Mouse (Mus musculus) embryo, embryonic 11 days (tissue): ENCODE measurements around the gene Cdk9.

Experiments
- DNase-seq: peaks from one replicate; pipeline ENCODE4 v3.0.0-alpha.2; 2015

The Cdk9 gene

DNA sequence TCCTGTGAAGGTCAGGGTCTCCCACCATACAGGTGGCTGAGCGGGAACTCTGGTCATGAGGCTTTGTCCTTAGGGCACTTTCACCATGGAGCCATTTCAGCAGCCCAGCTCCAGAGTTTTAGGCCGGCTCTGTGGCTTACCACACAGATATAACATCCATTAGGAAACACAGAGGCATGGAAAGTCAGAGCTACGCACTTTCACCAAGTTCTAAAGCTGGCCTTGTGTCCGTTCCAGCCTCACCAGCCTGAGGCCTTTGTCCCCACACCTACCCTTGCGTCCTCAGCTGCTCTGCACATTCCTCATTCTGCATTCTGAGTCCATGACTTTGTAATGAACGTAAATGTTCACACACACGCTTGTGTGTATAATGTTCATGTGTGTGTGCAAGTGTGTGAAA is 7.9 kb downstream of the Cdk9 start:
- no peak for DNase-seq

DNA sequence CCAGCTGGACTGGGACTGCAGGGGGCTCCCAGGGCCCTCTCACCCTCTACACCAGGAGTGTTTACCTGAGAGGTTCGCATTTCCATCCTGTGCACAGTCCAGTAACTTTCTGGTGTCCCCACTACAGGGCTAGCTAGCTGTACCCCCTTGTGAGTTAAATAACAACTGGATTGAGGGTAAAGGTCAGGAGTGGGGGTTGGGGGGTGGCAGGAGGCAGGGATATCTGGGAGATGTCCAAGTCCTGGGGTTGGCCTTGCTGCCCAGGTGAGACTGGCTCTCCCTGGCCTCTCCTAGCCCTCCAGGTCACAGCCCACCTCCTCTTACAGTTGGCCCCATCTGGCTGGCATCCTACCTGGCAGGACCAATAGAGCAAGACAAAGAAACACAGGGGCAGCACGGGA is 8.9 kb downstream of the Cdk9 start, which contains the start of gene Fpgs:
Gene Fpgs (minus strand): TSS at position 125 of the 401 bp plus-strand sequence.
- DNase-seq: no peak

DNA sequence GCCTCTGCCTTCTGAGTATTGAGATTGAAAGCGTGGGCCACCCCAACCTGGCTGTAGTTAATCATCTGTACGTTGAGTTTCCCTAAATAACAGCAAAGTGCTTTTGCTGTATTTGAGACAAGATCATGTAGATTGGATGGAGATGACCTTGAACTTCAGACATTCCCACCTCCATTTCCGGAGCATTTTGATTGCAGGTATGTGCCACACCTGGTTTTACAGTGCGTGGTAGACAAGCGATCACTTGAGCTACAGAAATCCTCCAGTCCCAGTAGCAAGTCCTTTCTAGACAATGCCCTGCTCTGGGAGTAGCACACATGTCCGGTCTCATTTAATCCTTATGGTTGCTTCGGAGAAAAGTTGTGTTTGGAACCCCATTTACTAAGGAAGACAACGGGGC is 9.8 kb downstream of the Cdk9 start:
- no peak for DNase-seq

- DNase-seq: no peak
Measured at GRCm38 (mm10) chr2:32700966-32701743, 11.7 kb downstream of the Cdk9 start.

DNA sequence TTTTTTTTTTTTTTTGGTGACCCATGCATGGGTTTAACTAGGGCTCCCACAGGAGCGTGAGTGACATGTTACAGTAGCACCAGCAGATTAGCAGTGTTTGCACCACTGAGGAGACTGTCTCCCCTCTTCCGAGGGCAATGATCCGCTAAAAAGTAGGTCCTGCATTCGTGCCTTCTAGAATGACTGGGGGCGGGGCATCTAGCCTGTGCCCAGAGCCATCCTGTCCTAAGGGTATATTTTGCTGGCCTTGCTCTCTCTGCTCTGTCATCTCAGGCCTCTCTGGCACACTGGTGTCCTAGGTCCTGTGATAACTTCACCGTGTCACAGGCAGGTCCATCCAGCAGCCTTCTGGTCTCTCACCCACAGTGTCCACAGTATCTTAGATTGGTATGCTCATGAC is 13.2 kb downstream of the Cdk9 start:
- no peak for DNase-seq

DNA sequence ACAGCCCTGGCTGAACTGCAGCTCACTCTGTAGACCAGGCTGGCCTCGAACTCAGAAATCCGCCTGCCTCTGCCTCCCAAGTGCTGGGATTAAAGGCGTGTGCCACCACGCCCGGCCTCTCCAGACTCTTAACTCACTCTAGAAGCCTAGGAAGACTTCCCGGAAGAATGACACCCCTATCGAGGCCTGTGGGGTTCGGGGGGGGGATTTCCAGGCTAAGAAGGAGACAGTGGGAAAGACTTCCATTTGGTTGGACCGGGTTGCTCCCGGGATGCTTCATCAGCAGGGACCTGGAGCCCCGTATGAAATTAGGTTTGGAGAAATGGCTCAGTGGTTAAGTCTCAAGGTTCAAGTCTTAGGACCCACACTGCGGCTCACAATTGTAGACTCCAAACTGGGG is 18.2 kb downstream of the Cdk9 start:
- DNase-seq: no peak

- DNase-seq: peak; percentile 98
Measured at GRCm38 (mm10) chr2:32693823-32694411, 19.0 kb downstream of the Cdk9 start.

GRCm38 (mm10) chr2:32693282-32693681 is 19.6 kb downstream of the Cdk9 start:
- DNase-seq: no peak

GRCm38 (mm10) chr2:32692496-32692895 is 20.4 kb downstream of the Cdk9 start:
- no peak for DNase-seq

DNA sequence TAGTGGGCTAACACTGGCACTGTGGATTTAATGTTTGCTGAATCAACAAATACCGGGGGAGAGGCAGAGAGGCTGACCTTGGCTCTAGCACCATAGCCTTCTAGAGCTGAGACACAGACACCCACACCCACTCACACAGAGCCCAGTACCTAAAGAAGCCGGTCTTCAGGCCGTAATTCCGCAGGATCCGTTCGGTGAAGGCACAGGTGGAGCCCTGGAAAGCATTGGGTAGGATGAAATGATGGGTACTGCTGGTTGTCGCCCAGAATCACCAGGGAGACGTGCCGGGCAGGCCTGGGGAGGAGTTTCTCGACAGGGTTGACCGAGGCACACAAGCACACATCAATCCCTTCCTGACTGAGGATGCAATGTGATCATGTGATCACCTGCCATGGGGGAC is 21.8 kb downstream of the Cdk9 start:
- no peak for DNase-seq

DNA sequence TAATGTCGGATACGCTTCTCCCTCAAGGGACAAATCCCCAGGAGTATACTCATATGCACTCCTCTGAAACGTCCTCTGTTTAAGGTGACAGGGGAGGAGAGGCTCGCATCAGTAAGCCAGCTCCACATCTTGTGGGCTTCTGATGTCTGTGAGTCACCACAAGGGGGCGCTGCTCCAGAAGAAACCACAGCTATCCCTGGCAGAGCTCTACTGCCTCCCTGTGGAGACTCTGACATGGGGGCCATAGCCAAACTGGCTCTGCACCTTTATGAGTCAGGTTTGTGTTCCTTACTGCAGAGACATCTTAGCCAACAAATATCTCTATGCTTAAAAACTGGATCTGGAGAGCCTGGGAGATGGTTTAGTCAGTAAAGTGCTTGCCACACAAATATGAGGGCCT is 23.5 kb downstream of the Cdk9 start:
- peak; percentile 89 for DNase-seq

DNA sequence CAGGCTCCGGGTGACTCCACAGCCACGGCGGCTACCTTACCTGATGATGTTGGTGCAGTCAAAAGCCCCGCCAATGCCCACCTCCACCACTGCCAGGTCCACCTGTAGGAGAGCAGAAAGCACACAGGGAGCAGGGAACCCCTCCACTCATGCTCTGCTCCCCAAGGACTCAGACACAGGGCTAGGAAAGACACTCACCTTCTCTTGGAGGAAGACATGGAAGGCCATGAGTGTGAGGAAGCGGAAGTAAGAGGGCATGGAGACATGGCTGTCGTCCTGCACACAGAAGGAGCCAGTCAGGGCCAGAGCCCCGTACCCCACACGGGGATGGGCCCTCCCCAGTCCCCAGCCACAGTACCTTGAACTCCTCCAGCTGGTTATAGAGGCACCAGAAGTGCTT is 25.3 kb downstream of the Cdk9 start:
- no peak for DNase-seq

DNA sequence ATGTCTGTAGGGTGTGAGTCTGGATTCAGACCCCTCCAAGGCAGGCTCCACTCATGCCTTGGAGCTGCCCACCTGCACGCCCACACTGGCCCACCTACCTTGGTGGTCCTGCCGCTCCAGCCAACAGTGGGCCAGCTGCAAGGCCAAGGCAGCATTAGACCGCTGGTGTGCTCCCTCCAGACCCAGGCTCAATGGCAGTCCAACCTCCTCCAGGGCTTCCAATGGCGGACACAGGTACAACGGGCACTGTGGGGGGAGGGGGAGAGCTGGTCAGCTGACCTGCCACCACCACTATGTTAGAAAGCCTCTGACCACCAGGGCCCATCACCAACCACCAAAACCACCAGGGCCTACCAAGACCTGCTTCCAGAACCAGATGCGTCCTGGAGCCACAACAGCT is 26.2 kb downstream of the Cdk9 start:
- no peak for DNase-seq

GRCm38 (mm10) chr2:32685807-32686206 is 27.1 kb downstream of the Cdk9 start:
- no peak for DNase-seq

DNA sequence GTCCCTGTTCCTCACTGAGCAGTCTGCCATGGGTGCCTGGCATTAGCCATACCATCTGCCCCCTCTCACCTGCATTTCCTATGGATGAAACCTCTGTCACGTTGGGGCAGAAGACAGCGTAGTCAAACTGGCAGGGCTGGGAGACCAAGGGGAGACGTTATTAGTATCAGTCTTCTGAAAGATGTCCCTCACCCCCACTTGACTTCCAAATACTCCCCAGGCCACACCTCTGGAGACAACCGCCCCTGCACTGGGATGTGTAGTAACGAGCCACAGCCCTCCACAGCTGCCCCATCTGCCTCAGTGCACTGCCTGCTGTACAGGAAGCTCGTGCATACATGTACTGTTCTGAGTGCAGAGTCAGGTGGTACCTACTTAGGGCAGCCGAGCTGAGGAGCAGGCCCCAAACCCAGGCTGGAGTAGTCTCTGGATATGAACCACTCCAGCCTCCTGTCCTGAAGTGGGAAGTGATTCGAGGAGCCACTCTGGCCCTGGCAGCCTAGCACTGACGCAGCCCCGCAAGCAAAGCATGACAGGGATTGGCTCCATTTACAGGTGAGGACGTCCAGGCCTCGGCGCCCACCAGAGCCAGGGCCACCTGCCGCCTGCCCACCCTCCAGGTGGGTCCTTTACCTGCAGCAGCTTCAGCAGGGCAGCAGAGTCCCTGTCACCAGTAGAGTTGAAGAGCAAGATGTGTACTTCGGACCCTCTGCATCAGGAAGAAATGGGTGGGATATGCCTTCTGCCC is 28.0 kb downstream of the Cdk9 start:
- no peak for DNase-seq

- DNase-seq: no peak
Measured at GRCm38 (mm10) chr2:32683701-32684100, 29.2 kb downstream of the Cdk9 start.

GRCm38 (mm10) chr2:32682721-32683417 is 30.0 kb downstream of the Cdk9 start:
- no peak for DNase-seq

DNA sequence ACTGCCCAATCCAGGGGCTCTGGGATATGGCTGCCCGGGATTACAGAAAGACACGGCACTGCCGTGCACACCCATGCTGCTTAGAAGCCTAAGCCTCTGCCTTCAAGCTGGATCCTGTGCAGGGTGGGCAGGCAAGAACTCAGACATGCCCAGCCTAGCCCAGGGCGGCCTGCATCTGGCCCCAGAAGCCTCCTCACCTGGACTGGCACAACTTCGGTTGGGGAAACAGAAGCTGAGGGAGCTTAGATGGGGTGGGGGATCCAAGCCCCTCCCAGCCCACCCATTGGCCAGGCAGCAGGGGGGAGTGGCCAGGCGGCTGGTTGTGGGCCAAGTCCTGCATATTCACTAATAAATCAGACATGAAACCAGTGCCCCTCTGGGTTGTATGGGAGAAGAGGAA is 31.1 kb downstream of the Cdk9 start:
- DNase-seq: no peak

- DNase-seq: no peak
Measured at GRCm38 (mm10) chr2:32680961-32681650, 31.8 kb downstream of the Cdk9 start.

GRCm38 (mm10) chr2:32680051-32680451 is 32.8 kb downstream of the Cdk9 start:
- no peak for DNase-seq

DNA sequence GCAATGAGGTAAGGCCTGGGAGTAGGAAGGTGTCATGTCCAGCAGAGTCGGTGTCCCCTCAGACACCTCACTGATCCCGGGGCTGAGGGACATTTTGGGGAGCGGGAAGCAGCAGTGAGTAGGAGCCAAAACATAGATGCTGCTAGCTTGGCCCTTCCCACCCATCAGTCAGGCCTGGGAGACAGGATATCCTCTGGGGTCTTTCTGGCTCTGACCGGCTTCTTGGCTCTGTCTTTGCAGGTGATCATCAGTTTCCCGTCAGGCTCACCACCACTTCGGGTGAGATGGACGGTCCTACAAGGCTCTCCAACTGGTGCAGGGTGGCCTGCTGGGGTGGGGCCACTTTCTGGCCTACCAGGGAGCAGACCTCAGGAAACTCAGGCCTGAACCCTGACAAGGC is 35.2 kb downstream of the Cdk9 start:
- DNase-seq: no peak

DNA sequence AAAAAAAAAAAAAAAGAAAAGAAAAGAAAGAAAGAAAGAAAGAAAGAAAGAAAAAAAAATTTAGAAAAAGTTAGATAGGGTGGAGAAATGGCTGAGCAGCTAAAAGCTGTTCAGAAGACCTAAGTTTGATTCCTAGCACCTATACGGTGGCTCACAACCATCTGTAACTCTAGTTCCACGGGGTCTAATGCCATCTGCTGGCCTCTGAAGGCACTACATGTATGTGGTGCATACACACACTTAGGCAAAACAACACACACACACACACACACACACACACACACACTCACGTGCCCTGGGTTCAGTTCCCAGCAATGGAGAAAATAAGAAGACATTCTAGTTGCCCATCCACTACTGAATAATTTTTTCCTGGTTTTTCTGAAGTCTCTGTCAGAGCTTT is 36.1 kb downstream of the Cdk9 start:
- DNase-seq: no peak
